Mouse (Mus musculus) intestine, embryonic 16.5 days (tissue): ENCODE results near the gene Pcnp. TPM values are rescaled to one million over a fixed set of nuclear protein-coding genes. Genes with fewer than 3 reads are reported as not detected.
"Not testable (repeated sequence)": the region's sequence is repeated elsewhere in the genome, so short reads cannot be mapped to it uniquely, and the experiment has no call there.

Experiments used
- ATAC-seq: fragments of 200-750 bp; cut with Nextera tagmentation; 2 replicates; pipeline ENCODE4 v1.8.0; 2017; ENCODE audit warnings: moderate TSS enrichment, moderate library complexity
- H3K27ac ChIP-seq: fragments of 300-500 bp; sonication (generic); 2 replicates; pipeline ENCODE4 v1.5.1; 2014; ENCODE audit warnings: mild to moderate bottlenecking, low read length
- H3K27me3 ChIP-seq: fragments of 300-500 bp; sonication (generic); replicated peaks from 2 replicates; pipeline ENCODE4 v1.6.1; 2014; ENCODE audit warnings: low read length, control low read depth, mixed read lengths; ENCODE audit not compliant: control insufficient read depth, insufficient read depth
- H3K36me3 ChIP-seq: fragments of 300-500 bp; sonication (generic); 2 replicates; pipeline ENCODE4 v1.6.1; 2014; ENCODE audit warnings: low read length, control low read depth; ENCODE audit not compliant: control insufficient read depth, insufficient read depth
- H3K4me1 ChIP-seq: fragments of 300-500 bp; sonication (generic); 2 replicates; pipeline ENCODE4 v1.6.1; 2014; ENCODE audit warnings: low read length, control low read depth, mixed read lengths; ENCODE audit not compliant: control insufficient read depth, insufficient read depth
- H3K4me2 ChIP-seq: fragments of 300-500 bp; sonication (generic); 2 replicates; pipeline ENCODE4 v1.6.1; 2014; ENCODE audit warnings: low read depth, low read length, control low read depth
- H3K4me3 ChIP-seq: fragments of 300-500 bp; sonication (generic); 2 replicates; pipeline ENCODE4 v1.5.1; 2014; ENCODE audit warnings: mild to moderate bottlenecking, low read length
- H3K9ac ChIP-seq: fragments of 300-500 bp; sonication (generic); 2 replicates; pipeline ENCODE4 v1.6.1; 2014; ENCODE audit warnings: low read depth, low read length
- H3K9me3 ChIP-seq: fragments of 300-500 bp; sonication (generic); 2 replicates; pipeline ENCODE4 v1.6.1; 2016; ENCODE audit warnings: low read length, control low read depth; ENCODE audit not compliant: control insufficient read depth
- WGBS: fragments of 180-500 bp; shearing (Covaris S2); extraction: QIAGEN DNeasy Blood & Tissue Kit; methylation state at CpG from one replicate; pipeline ENCODE4 v1.1.7; 2014; 5-methylcytosine and 5-hydroxymethylcytosine counted together
- polyA plus RNA-seq: library from polyadenylated mRNA; unstranded; fragments of >200 nt; fragmentation: Nextera tagmentation; extraction: Ambion mirVana; gene quantifications from 2 replicates; pipeline ENCODE4 v1.2.1, GENCODE M21; 2015

Pcnp gene
- polyA plus RNA-seq = 161 and 177 TPM in 2 replicates

DNA sequence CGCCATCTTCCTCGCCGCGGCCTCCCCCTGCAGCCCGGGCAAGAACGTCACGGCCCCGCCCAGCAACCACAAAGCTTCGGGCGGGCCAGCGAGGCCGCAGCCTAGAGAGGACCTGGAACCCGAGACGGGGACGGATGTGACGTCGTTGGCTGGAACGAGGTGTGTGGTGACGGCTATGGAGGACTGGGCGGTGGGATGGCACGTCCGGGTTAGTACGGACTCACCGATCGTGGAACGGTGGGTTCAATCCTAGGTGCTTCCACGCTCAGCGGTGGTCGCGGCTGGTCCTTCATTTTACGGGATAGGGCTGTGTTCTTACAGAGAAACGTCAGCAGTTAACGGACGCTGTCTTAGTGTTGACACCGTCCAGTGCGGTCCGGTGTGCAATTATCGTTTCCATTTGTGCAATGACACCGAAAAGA lies at the start of gene Pcnp:
Pcnp (minus strand) TSS at position 79 of the 422 bp plus-strand sequence.
- Histone ChIP-seq H3K27me3 (no peaks in the 10 kb centered on the region), H3K27ac (peak within 1 kb of the TSS; percentile 86), H3K36me3 (peaks cover 9% of the 10 kb centered on the region), H3K4me3 (peak within 1 kb of the TSS; percentile 90), H3K4me1 (peaks cover 19% of the 10 kb centered on the region), H3K9me3 (no peaks in the 10 kb centered on the region), H3K4me2 (peak within 1 kb of the TSS; percentile 72), H3K9ac (peak within 1 kb of the TSS; percentile 97)
- under 1% methylated on average over 39 of the region's 39 CpGs for WGBS
- ATAC-seq = peak; percentile 99

- no peak for ATAC-seq
- Histone ChIP-seq H3K27me3 (no peaks in the 10 kb centered on the region), H3K36me3 (no peaks in the 10 kb centered on the region), H3K4me1 (peaks cover 7% of the 10 kb centered on the region; the same call in 1 of the 2 replicates), H3K9me3 (no peaks in the 10 kb centered on the region), H3K27ac (peak overlapping the region; percentile 76), H3K4me3 (peak overlapping the region; percentile 76), H3K4me2 (peak overlapping the region; percentile 45), H3K9ac (peak overlapping the region; percentile 84)
- whole genome bisulfite sequencing = 13% methylated on average over 11 of the region's 11 CpGs
Measured at GRCm38 (mm10) chr16:56076121-56076869, 46.8 kb upstream of the Pcnp start.

- H3K36me3 ChIP-seq = no peaks in the 10 kb centered on the region
- no peaks in the 10 kb centered on the region for H3K27me3 ChIP-seq
- H3K4me1 ChIP-seq = peaks cover 8% of the 10 kb centered on the region; the same call in 1 of the 2 replicates
- under 1% methylated on average over 57 of the region's 66 CpGs for WGBS
- peak overlapping the region; percentile 76 for H3K27ac ChIP-seq
- no peaks in the 10 kb centered on the region for H3K9me3 ChIP-seq
- H3K9ac ChIP-seq = peak overlapping the region; percentile 84
- peak overlapping the region; percentile 76 for H3K4me3 ChIP-seq
- H3K4me2 ChIP-seq = peak overlapping the region; percentile 45
- peak; percentile 88 for ATAC-seq
Measured at GRCm38 (mm10) chr16:56075222-56076111, 45.9 kb upstream of the Pcnp start.

DNA sequence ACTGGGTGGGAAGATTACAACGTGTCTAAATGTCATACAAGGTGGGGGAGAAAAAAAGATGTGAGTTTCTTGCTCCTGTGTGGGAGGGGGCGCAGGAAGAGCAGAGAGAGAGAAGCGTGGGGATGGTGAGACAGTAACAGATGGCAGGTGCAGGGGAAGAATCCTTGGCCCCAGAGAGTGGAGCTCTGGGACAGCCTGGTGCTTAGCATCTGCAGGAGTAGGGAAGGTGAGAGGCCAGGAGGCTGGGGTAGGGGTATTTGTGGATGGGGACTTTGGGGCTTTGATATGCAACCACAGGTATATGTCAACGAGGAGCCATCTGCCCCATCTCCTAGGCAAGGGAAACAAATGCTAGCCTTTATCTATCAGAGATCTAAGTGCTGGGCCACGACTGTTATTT lies 45.0 kb upstream of the Pcnp start:
- Histone ChIP-seq H3K27ac (no peak overlapping the region), H3K36me3 (no peaks in the 10 kb centered on the region), H3K9me3 (no peaks in the 10 kb centered on the region), H3K4me3 (no peak overlapping the region), H3K9ac (no peak overlapping the region), H3K27me3 (no peaks in the 10 kb centered on the region), H3K4me1 (peaks cover 8% of the 10 kb centered on the region; the same call in 1 of the 2 replicates), H3K4me2 (no peak overlapping the region)
- no peak for ATAC-seq
- 78% methylated on average over 5 of the region's 5 CpGs for WGBS

- Histone ChIP-seq H3K27ac (no peak overlapping the region), H3K4me2 (no peak overlapping the region), H3K9ac (no peak overlapping the region), H3K36me3 (no peaks in the 10 kb centered on the region), H3K9me3 (no peaks in the 10 kb centered on the region), H3K4me1 (peaks cover 8% of the 10 kb centered on the region; the same call in 1 of the 2 replicates), H3K27me3 (no peaks in the 10 kb centered on the region), H3K4me3 (no peak overlapping the region)
- 100% methylated on average over 1 of the region's 1 CpGs for WGBS
- no peak for ATAC-seq
Measured at GRCm38 (mm10) chr16:56074122-56074521, 44.6 kb upstream of the Pcnp start.

GRCm38 (mm10) chr16:56073150-56073549 lies 43.6 kb upstream of the Pcnp start:
- not testable (repeated sequence) for H3K9me3 ChIP-seq, ATAC-seq
- WGBS = 86% methylated on average over 6 of the region's 6 CpGs

DNA sequence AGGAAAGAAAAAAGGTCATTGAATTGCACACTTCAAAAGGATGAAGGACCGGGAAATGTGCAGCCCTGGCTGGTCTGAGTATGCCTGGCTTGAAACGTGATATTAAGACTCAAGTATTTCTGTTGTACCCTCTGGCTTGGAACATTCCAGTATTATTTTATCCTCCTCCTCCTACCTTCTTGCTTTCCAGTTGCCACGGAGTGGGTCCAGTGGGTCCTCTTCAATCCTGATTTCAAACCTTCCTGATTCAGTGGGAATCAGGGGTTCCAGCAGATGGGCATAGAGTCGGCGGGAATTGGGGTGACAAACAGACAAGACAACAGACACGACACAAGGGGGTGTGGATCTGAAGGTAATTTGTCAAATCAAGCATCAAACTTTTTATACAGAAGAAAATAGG lies 43.0 kb upstream of the Pcnp start:
- 83% methylated on average over 6 of the region's 6 CpGs for WGBS
- H3K27me3 ChIP-seq = no peaks in the 10 kb centered on the region
- no peak for ATAC-seq
- H3K9ac ChIP-seq = no peak overlapping the region
- peaks cover 8% of the 10 kb centered on the region; the same call in 1 of the 2 replicates for H3K4me1 ChIP-seq
- H3K36me3 ChIP-seq = no peaks in the 10 kb centered on the region
- H3K9me3 ChIP-seq = no peaks in the 10 kb centered on the region
- H3K27ac ChIP-seq = no peak overlapping the region
- H3K4me2 ChIP-seq = no peak overlapping the region
- no peak overlapping the region for H3K4me3 ChIP-seq

More at GRCm38 (mm10) chr16:56073150-56073549, 43.6 kb upstream of the Pcnp start:
- not testable (repeated sequence) for H3K9ac ChIP-seq, H3K27me3 ChIP-seq, H3K4me3 ChIP-seq, H3K27ac ChIP-seq, H3K4me1 ChIP-seq, H3K36me3 ChIP-seq, H3K4me2 ChIP-seq

DNA sequence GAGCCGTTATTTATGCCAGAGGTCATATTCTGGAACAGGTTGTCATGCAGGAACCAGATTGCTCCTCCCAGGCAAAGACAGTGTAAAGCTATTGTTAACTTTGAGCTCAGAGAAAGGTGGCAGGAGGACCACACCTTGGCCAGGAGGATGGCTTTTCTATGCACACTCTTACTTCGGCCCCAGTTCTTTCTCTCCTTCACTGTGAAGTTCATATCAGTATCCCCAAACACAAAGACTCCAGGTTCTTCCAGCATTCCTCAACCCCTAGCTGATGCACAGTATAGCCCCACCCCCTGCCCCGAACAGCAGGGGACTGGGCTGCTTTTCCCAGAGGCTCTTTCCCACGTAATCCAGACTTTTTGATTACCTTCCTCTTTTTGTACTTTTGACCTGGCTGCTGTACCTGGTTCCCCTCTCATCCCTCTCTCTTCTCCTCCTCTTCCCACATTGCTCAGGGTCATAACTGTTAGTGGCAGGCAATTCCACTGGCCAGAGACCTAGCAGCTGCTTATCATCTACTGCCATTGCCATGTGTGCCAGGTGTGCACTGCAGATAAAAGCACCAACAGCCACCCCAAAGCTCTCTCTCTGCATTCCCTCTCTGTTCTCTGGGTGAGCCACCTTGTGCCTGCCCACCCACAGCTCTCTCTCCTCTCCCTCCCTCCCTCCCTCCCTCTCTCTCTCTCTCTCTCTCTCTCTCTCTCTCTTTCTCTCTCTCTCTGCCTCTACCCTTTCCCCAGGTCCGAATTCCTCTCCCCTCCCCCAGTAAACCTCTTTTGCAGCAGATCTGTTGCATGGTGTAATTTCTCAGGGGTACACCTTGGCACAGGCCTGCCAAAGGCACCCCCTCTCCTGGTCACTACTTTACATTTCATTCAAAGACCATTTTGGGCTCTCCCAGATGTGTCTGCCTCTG lies 42.0 kb upstream of the Pcnp start:
- Histone ChIP-seq H3K36me3 (no peaks in the 10 kb centered on the region), H3K4me3 (no peak overlapping the region), H3K9ac (no peak overlapping the region), H3K27ac (no peak overlapping the region), H3K4me1 (peaks cover 7% of the 10 kb centered on the region; the same call in 1 of the 2 replicates), H3K27me3 (no peaks in the 10 kb centered on the region), H3K9me3 (no peaks in the 10 kb centered on the region), H3K4me2 (no peak overlapping the region)
- ATAC-seq = peak; percentile 57
- WGBS = 45% methylated on average over 5 of the region's 5 CpGs
